Mouse (Mus musculus) kidney, postnatal 0 days (tissue): ENCODE measurements around the gene Capg. TPM values are rescaled to one million over a fixed set of nuclear protein-coding genes. Genes with fewer than 3 reads are reported as not detected.

Experiments
- ATAC-seq: fragments of 200-750 bp; cut with Nextera tagmentation; replicated peaks from 2 replicates; pipeline ENCODE4 v1.8.0; 2017; ENCODE audit warnings: low read depth, moderate number of reproducible peaks, moderate TSS enrichment, moderate library complexity; ENCODE audit not compliant: low FRiP score
- DNase-seq: peaks from one replicate; pipeline ENCODE4 v3.0.0-alpha.2; 2016; ENCODE audit warnings: low spot score
- H3K27ac ChIP-seq: fragments of 300-500 bp; sonication (generic); 2 replicates; pipeline ENCODE4 v1.5.1; 2014; ENCODE audit warnings: mild to moderate bottlenecking
- H3K27me3 ChIP-seq: fragments of 300-500 bp; sonication (generic); 2 replicates; pipeline ENCODE4 v1.6.1; 2014; ENCODE audit warnings: low read length, mixed read lengths; ENCODE audit not compliant: insufficient read depth
- H3K36me3 ChIP-seq: fragments of 300-500 bp; sonication (generic); 2 replicates; pipeline ENCODE4 v1.6.1; 2014; ENCODE audit warnings: low read length, mixed read lengths; ENCODE audit not compliant: insufficient read depth
- H3K4me1 ChIP-seq: fragments of 300-500 bp; sonication (generic); replicated peaks from 2 replicates; pipeline ENCODE4 v1.6.1; 2014; ENCODE audit warnings: antibody characterized with exemption, low read length, mixed read lengths; ENCODE audit not compliant: insufficient read depth
- H3K4me2 ChIP-seq: fragments of 300-500 bp; sonication (generic); 2 replicates; pipeline ENCODE4 v1.6.1; 2014; ENCODE audit warnings: mild to moderate bottlenecking, low read length, moderate library complexity, mixed read lengths
- H3K4me3 ChIP-seq: fragments of 300-500 bp; sonication (generic); replicated peaks from 2 replicates; pipeline ENCODE4 v1.5.1; 2014; ENCODE audit warnings: low read depth, low read length
- H3K9ac ChIP-seq: fragments of 300-500 bp; sonication (generic); 2 replicates; pipeline ENCODE4 v1.6.1; 2014; ENCODE audit warnings: low read depth, low read length
- H3K9me3 ChIP-seq: fragments of 300-500 bp; sonication (generic); replicated peaks from 2 replicates; pipeline ENCODE4 v1.6.1; 2016; ENCODE audit warnings: low read length, inconsistent platforms, mixed read lengths
- CTCF ChIP-seq: IDR thresholded peaks from 2 replicates; pipeline ENCODE4 v1.5.1; 2016; ENCODE audit warnings: antibody characterized with exemption, low read depth, mild to moderate bottlenecking, moderate library complexity
- WGBS: fragments of 180-500 bp; shearing (Covaris S2); extraction: QIAGEN DNeasy Blood & Tissue Kit; methylation state at CpG from one replicate; pipeline ENCODE4 v1.1.7; 2014; 5-methylcytosine and 5-hydroxymethylcytosine counted together
- polyA plus RNA-seq: library from polyadenylated mRNA; unstranded; fragments of >200 nt; fragmentation: Nextera tagmentation; extraction: Ambion mirVana; gene quantifications from 2 replicates; pipeline ENCODE4 v1.2.1, GENCODE M21; 2015

The Capg gene
- polyA plus RNA-seq, 1 experiment from 2014 or later, result 131 TPM

DNA sequence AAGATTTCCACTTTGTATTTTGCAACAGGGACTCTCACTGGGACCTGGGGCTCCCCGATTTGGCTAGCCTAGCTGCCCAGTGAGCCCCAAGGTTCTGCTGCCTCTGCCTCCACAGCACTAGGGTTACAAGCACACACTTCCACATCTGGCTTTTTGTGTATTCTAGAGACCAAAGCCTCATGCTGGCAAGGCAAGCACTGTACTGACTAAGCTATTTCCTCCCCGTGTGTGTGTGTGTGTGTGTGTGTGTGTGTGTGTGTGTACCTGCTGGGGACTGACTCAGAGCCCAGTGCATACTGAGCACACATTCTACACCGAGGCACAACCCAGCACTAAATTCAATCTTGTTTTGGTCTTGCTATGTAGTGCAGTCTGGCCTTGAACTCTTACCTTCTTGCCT, 42.5 kb downstream of the Capg start:
- Histone ChIP-seq H3K36me3 (0 out of 2 replicates have a peak, but pooled peaks cover 8% of the 10 kb centered on the region), H3K4me2 (no peak overlapping the region), H3K9me3 (no peaks in the 10 kb centered on the region), H3K4me3 (no peak overlapping the region), H3K9ac (no peak overlapping the region), H3K27ac (no peak overlapping the region), H3K4me1 (no peaks in the 10 kb centered on the region), H3K27me3 (no peaks in the 10 kb centered on the region)
- no peak for TF ChIP-seq CTCF
- 85% methylated on average over 3 of the region's 3 CpGs for WGBS
- DNase-seq, result no peak
- no peak for ATAC-seq

DNA sequence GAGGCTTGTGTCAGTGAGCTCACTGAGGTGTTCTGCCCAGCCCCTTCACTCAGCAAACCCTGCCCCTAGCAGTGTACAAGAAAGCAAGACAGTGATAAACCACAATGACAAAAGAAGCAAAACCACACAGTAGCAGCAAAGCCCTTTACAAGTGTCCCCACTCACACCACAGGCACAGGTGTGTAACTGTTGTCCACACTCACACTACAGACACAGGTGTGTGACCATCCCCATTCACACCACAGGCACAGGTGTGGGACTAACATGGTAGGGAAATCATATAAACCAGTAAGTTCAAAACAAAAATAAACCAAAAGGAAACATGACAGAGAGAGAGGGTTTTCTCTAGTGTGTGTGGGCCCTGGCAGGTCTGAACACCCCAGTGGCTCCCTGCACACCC, 44.1 kb downstream of the Capg start:
- Histone ChIP-seq H3K4me3 (no peak overlapping the region), H3K36me3 (peaks cover 14% of the 10 kb centered on the region; the same call in 1 of the 2 replicates), H3K4me1 (no peaks in the 10 kb centered on the region), H3K27ac (no peak overlapping the region), H3K27me3 (no peaks in the 10 kb centered on the region), H3K4me2 (no peak overlapping the region), H3K9ac (no peak overlapping the region), H3K9me3 (no peaks in the 10 kb centered on the region)
- ATAC-seq, result no peak
- no peak for DNase-seq
- no peak for TF ChIP-seq CTCF

GRCm38 (mm10) chr6:72590111-72590510, 45.9 kb downstream of the Capg start:
- H3K4me2 ChIP-seq, result no peak overlapping the region
- H3K4me1 ChIP-seq, result no peaks in the 10 kb centered on the region
- H3K4me3 ChIP-seq, result no peak overlapping the region
- H3K9ac ChIP-seq, result no peak overlapping the region
- DNase-seq (no peak), ATAC-seq (no peak)
- H3K36me3 ChIP-seq, result peaks cover 10% of the 10 kb centered on the region; the same call in 1 of the 2 replicates
- no peaks in the 10 kb centered on the region for H3K9me3 ChIP-seq
- H3K27ac ChIP-seq, result no peak overlapping the region
- no peaks in the 10 kb centered on the region for H3K27me3 ChIP-seq
- TF ChIP-seq CTCF, result no peak

- Histone ChIP-seq H3K9ac (no peak overlapping the region), H3K4me1 (peaks cover 6% of the 10 kb centered on the region; the same call in 1 of the 2 replicates), H3K4me2 (no peak overlapping the region), H3K27me3 (no peaks in the 10 kb centered on the region), H3K4me3 (no peak overlapping the region), H3K9me3 (no peaks in the 10 kb centered on the region), H3K27ac (no peak overlapping the region), H3K36me3 (peaks cover 6% of the 10 kb centered on the region; the same call in 1 of the 2 replicates)
- TF ChIP-seq CTCF, result no peak
- 81% methylated on average over 6 of the region's 6 CpGs for WGBS
- DNase-seq (no peak), ATAC-seq (no peak)
These were observed 49.0 kb downstream of the Capg start for GRCm38 (mm10) chr6:72593011-72593803.

GRCm38 (mm10) chr6:72593914-72594313, 49.7 kb downstream of the Capg start:
- Histone ChIP-seq H3K9me3 (no peaks in the 10 kb centered on the region), H3K27me3 (no peaks in the 10 kb centered on the region), H3K27ac (no peak overlapping the region), H3K9ac (no peak overlapping the region), H3K4me2 (no peak overlapping the region), H3K4me1 (peaks cover 6% of the 10 kb centered on the region), H3K36me3 (peaks cover 6% of the 10 kb centered on the region; the same call in 1 of the 2 replicates), H3K4me3 (no peak overlapping the region)
- ATAC-seq (no peak), DNase-seq (no peak)
- no peak for TF ChIP-seq CTCF
- WGBS, result 67% methylated on average over 5 of the region's 5 CpGs

DNA sequence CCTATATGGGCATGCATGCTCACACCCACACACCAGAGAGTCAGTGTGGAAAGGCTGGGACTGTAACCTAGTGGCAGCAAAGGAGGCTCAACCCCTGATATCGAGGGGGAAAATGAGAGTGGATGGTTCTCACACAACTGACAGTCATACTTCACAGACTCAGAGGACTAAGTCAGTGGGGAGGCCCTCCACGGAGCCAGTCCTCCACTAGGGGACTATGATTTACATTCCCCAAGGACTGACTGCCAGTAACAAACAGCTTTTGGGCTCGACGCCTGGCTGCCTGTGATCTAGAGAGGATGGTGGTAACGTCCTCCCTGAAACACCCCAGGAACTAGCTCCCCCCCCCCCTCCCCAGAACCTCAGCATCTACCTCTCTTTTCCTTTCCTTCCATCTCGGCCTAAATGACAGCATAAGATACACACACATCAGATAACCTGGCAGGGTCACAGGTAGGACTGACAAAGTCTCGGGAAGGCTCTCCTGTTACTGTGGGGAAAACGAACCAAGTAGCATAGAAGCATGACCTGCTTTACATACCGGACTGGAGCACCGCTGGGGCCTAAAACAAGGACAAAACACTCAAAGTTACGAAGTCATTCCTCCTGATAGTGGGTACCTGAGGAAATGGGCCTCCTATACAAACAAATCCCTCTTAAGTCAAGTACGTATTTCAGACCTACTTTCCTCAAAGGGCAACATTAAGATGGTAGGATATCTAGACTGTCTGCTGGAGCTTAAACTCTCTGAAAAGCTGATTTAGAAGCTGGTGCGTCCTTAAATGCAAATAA, 53.1 kb downstream of the Capg start:
- TF ChIP-seq CTCF, result no peak
- Histone ChIP-seq H3K4me2 (peak overlapping the region; percentile 85), H3K36me3 (peaks cover 5% of the 10 kb centered on the region; the same call in 1 of the 2 replicates), H3K4me1 (peaks cover 6% of the 10 kb centered on the region), H3K9me3 (no peaks in the 10 kb centered on the region), H3K4me3 (peak overlapping the region; percentile 54), H3K27ac (0 out of 2 replicates have a peak overlapping the region, but pooled peaks have one; percentile 15), H3K27me3 (no peaks in the 10 kb centered on the region), H3K9ac (peak overlapping the region; percentile 56)
- peak; percentile 69 for DNase-seq
- 30% methylated on average over 13 of the region's 13 CpGs for WGBS
- no peak for ATAC-seq
